ENCODE assay signal across 8 mouse cellular contexts in genomic region chr19:4756921-4757320, GRCm38 (mm10). TPM values are rescaled to one million over a fixed set of nuclear protein-coding genes. Genes with fewer than 3 reads are reported as not detected.
DNase-seq lines count a peak whose midpoint lies in the region; ATAC-seq and TF ChIP-seq lines count a peak whose summit lies in the region.

No protein-coding gene starts in this region.

- H3K27ac ChIP-seq in testis, adult 2 months (ENCODE audit: control insufficient read depth, insufficient read depth, low read depth, low read length): peak overlapping the region; percentile 96
- peak overlapping the region; percentile 41 for H3K27ac ChIP-seq in liver, embryonic 14.5 days

- ATAC-seq in liver, embryonic 14.5 days (ENCODE audit: insufficient read depth): no peak
- no peak for ATAC-seq in frontal cortex, adult (ENCODE audit: low TSS enrichment)

- 12% methylated on average over 9 of the region's 9 CpGs for WGBS in liver, embryonic 14.5 days (ENCODE audit: insufficient replicate concordance)

- peak overlapping the region; percentile 92 for H3K4me3 ChIP-seq in testis, adult 2 months (ENCODE audit: control insufficient read depth, low read depth, low read length)
- H3K4me3 ChIP-seq in liver, embryonic 14.5 days (ENCODE audit: insufficient read depth in 1 of 2, low read depth in 2 of 2, low read length in 2 of 2): peak overlapping the region; percentile 73 to 86

- H3K9ac ChIP-seq in liver, embryonic 14.5 days (replicated peaks): peak overlapping the region; percentile 66

- peak overlapping the region; percentile 94 for H3K4me2 ChIP-seq in liver, embryonic 14.5 days (ENCODE audit: low read depth)

- no peak for TF ChIP-seq POLR2A in testis, adult 2 months (IDR thresholded peaks at IDR 0.05; ENCODE audit: control insufficient read depth, low read depth, low read length)

- H3K36me3 ChIP-seq in testis, adult 2 months (ENCODE audit: control insufficient read depth, insufficient read depth, low read length): peaks cover 5% of the 10 kb centered on the region
- H3K36me3 ChIP-seq in liver, embryonic 14.5 days (replicated peaks; ENCODE audit: control insufficient read depth, insufficient read depth, low read depth): peaks cover 8% of the 10 kb centered on the region

- H3K4me1 ChIP-seq in testis, adult 2 months (ENCODE audit: control insufficient read depth, insufficient read depth, low read length): no peaks in the 10 kb centered on the region; the same call in 1 of the 2 replicates
- peaks cover 0 to 8% of the 10 kb centered on the region in 2 experiments; a peak in 3 of 4 replicates for H3K4me1 ChIP-seq in liver, embryonic 14.5 days (replicated peaks; ENCODE audit: control insufficient read depth in 2 of 2, insufficient read depth in 2 of 2, low read length in 1 of 2)

- TF ChIP-seq EP300 in liver, embryonic 14.5 days (IDR thresholded peaks at IDR 0.05; ENCODE audit: low read depth): no peak

- peak; percentile 62 for DNase-seq in cerebellum, adult 9-10 months
- DNase-seq in cerebellum, adult 9-11 months: no peak
- no peak for DNase-seq in testis, postnatal 14 days (ENCODE audit: low spot score)
- DNase-seq in liver, embryonic 14.5 days (ENCODE audit: low read depth in 3 of 3, low spot score in 3 of 3): peak in 1 of 3 experiments; percentile 4
- DNase-seq in adipocyte (ENCODE audit: low spot score): no peak
- no peak for DNase-seq in gastrocnemius, postnatal 36 days

- no peaks in the 10 kb centered on the region for H3K9me3 ChIP-seq in liver, embryonic 14.5 days (ENCODE audit: control insufficient read depth, low read length)

- no peaks in the 10 kb centered on the region for H3K27me3 ChIP-seq in testis, adult 2 months (ENCODE audit: control insufficient read depth, insufficient read depth, low read length)
- H3K27me3 ChIP-seq in liver, embryonic 14.5 days (ENCODE audit: control insufficient read depth, insufficient read depth, low read length): no peaks in the 10 kb centered on the region

- intact Hi-C loops in gastrocnemius, postnatal 36 days (cut with DNase I): loop anchor here (5.0 to 10.0 kb wide), 2 partner anchors 55 to 248 kb away; partner anchors contain the start of genes Gm21992 and Rbm14

- no peak for TF ChIP-seq CTCF in testis, adult 2 months (IDR thresholded peaks at IDR 0.05; ENCODE audit: control insufficient read depth, insufficient read depth, insufficient replicate concordance, low read depth, low read length)
- TF ChIP-seq CTCF in liver, embryonic 14.5 days (IDR thresholded peaks at IDR 0.05; ENCODE audit: low read depth): no peak

RNA-seq across cellular contexts. Expression of gene Rbm4b, which starts 0.6 kb away (rescaled TPM):
- polyA plus RNA-seq in testis, adult 2 months (2012; rRNA removed): 218 and 233 TPM in 2 replicates
- 3.3 and 3.4 TPM in 2 replicates for polyA plus RNA-seq in liver, embryonic 14.5 days (2012; rRNA removed)
- polyA plus RNA-seq in liver, embryonic 14.5 days (2014; fragmentation: Nextera tagmentation; extraction: Ambion mirVana): 8.4 and 9.5 TPM in 2 replicates
- 1 to 10 TPM; 1.6 to 1.8 TPM for total RNA-seq in gastrocnemius, postnatal 36 days (2021)

RNA-seq across cellular contexts. Expression of gene Rbm4, which starts 36.8 kb away (rescaled TPM):
- polyA plus RNA-seq in testis, adult 2 months (2012; rRNA removed): 22.6 and 26.4 TPM in 2 replicates
- 23.8 and 27.9 TPM in 2 replicates for polyA plus RNA-seq in liver, embryonic 14.5 days (2012; rRNA removed)
- 22.1 and 24.3 TPM in 2 replicates for polyA plus RNA-seq in liver, embryonic 14.5 days (2014; fragmentation: Nextera tagmentation; extraction: Ambion mirVana)
- 10 to 100 TPM; 28.3 to 31.0 TPM for total RNA-seq in gastrocnemius, postnatal 36 days (2021)

RNA-seq across cellular contexts. Expression of gene Sptbn2, which starts 46.0 kb away (rescaled TPM):
- 1.1 and 1.3 TPM in 2 replicates for polyA plus RNA-seq in testis, adult 2 months (2012; rRNA removed)
- 0.04 and 0.08 TPM in 2 replicates for polyA plus RNA-seq in liver, embryonic 14.5 days (2012; rRNA removed)
- 0.03 and 0.15 TPM in 2 replicates for polyA plus RNA-seq in liver, embryonic 14.5 days (2014; fragmentation: Nextera tagmentation; extraction: Ambion mirVana)
- under 1 TPM in 1 of 2 experiments, not detected in 1; 0.05 TPM for total RNA-seq in gastrocnemius, postnatal 36 days (2021)

RNA-seq across cellular contexts. Expression of gene Gm21992, which starts 54.5 kb away (rescaled TPM):
- 5.9 and 9.4 TPM in 2 replicates for polyA plus RNA-seq in testis, adult 2 months (2012; rRNA removed)
- polyA plus RNA-seq in liver, embryonic 14.5 days (2012; rRNA removed): 10.7 and 15.1 TPM in 2 replicates
- 8.6 and 9.5 TPM in 2 replicates for polyA plus RNA-seq in liver, embryonic 14.5 days (2014; fragmentation: Nextera tagmentation; extraction: Ambion mirVana)
- total RNA-seq in gastrocnemius, postnatal 36 days (2021): 10 to 100 TPM in 1 of 2 experiments, 1 to 10 TPM in 1; 9.3 to 12.0 TPM

RNA-seq across cellular contexts. Expression of gene Rbm14, which starts 54.5 kb away (rescaled TPM):
- 44.0 and 45.7 TPM in 2 replicates for polyA plus RNA-seq in testis, adult 2 months (2012; rRNA removed)
- 23.9 and 27.1 TPM in 2 replicates for polyA plus RNA-seq in liver, embryonic 14.5 days (2012; rRNA removed)
- 30.3 and 35.7 TPM in 2 replicates for polyA plus RNA-seq in liver, embryonic 14.5 days (2014; fragmentation: Nextera tagmentation; extraction: Ambion mirVana)
- total RNA-seq in gastrocnemius, postnatal 36 days (2021): 10 to 100 TPM in 1 of 2 experiments, 1 to 10 TPM in 1; 6.6 to 10.5 TPM

Comparison
In these comparisons a context has a peak if more than half of its experiments do, and no peak if none do; other contexts are left out.
1. RNA of gene Rbm4b, which starts 0.6 kb away (polyA plus RNA-seq): 218 to 233 TPM in testis, adult 2 months; 3.3 to 9.5 TPM in liver, embryonic 14.5 days; every median in the first group is over 10 times any median in the second.